Mouse (Mus musculus) spleen, adult 2 months (tissue): ENCODE results near the gene Cyp2w1. TPM values are rescaled to one million over a fixed set of nuclear protein-coding genes. Genes with fewer than 3 reads are reported as not detected.

Experiments used
- DNase-seq, 2 experiments: peaks; one replicate each; pipeline versions ENCODE4 v3.0.0 to v3.0.0-alpha.2; 2012 to 2021; ENCODE audit warnings: low spot score in 2 of 2, low read depth in 1 of 2
- H3K27ac ChIP-seq: fragments of 200-500 bp; 2 replicates; pipeline ENCODE4 v1.5.1; 2012; ENCODE audit warnings: low read length, inconsistent platforms; ENCODE audit not compliant: insufficient read depth
- H3K27me3 ChIP-seq: fragments of 200-500 bp; 2 replicates; pipeline ENCODE4 v1.6.1; 2012; ENCODE audit warnings: mild to moderate bottlenecking, moderate library complexity, low read length, inconsistent platforms; ENCODE audit not compliant: control insufficient read depth, insufficient read depth
- H3K36me3 ChIP-seq: fragments of 200-500 bp; 2 replicates; pipeline ENCODE4 v1.6.1; 2012; ENCODE audit warnings: mild to moderate bottlenecking, low read length, inconsistent platforms; ENCODE audit not compliant: control insufficient read depth, insufficient read depth
- H3K4me1 ChIP-seq: fragments of 200-500 bp; 2 replicates; pipeline ENCODE4 v1.6.1; 2011; ENCODE audit warnings: inconsistent platforms; ENCODE audit not compliant: control insufficient read depth, insufficient read depth, insufficient read length
- H3K4me3 ChIP-seq: fragments of 200-500 bp; 2 replicates; pipeline ENCODE4 v1.5.1; 2011; ENCODE audit warnings: mild to moderate bottlenecking, inconsistent platforms; ENCODE audit not compliant: insufficient read depth, insufficient read length; ENCODE audit errors: extremely low read depth
- CTCF ChIP-seq: fragments of 200-500 bp; IDR thresholded peaks from 2 replicates; pipeline ENCODE4 v1.5.1; 2011; ENCODE audit warnings: mild to moderate bottlenecking, inconsistent platforms; ENCODE audit not compliant: insufficient read depth, insufficient read length, insufficient replicate concordance; ENCODE audit errors: extremely low read depth
- POLR2A ChIP-seq: fragments of 200-500 bp; IDR thresholded peaks from 2 replicates; pipeline ENCODE4 v1.6.1; 2011; ENCODE audit warnings: low read depth, low read length, inconsistent platforms
- WGBS: fragments of 180-500 bp; shearing (Covaris S2); methylation state at CpG from one replicate; pipeline ENCODE4 v1.1.7; 2018; 5-methylcytosine and 5-hydroxymethylcytosine counted together
- polyA plus RNA-seq: library from polyadenylated mRNA; depleted of rRNA; stranded (reverse); fragments of >200 nt; gene quantifications from 2 replicates; pipeline ENCODE4 v1.2.3, GENCODE M21; 2012

Gene Cyp2w1
- polyA plus RNA-seq, 1 experiment = not detected

GRCm38 (mm10) chr5:139370336-139370735, 17.9 kb downstream of the Cyp2w1 start:
- Histone ChIP-seq H3K27ac (peak overlapping the region; percentile 10; the same call in 1 of the 2 replicates), H3K4me3 (no peak overlapping the region), H3K4me1 (peaks cover 43% of the 10 kb centered on the region), H3K27me3 (no peaks in the 10 kb centered on the region), H3K36me3 (no peaks in the 10 kb centered on the region)
- WGBS = 89% methylated on average over 6 of the region's 6 CpGs
- TF ChIP-seq CTCF (no peak), POLR2A (no peak)
- DNase-seq = no peak

GRCm38 (mm10) chr5:139371118-139371517, 18.7 kb downstream of the Cyp2w1 start:
- TF ChIP-seq CTCF (no peak), POLR2A (no peak)
- Histone ChIP-seq H3K36me3 (no peaks in the 10 kb centered on the region), H3K27ac (peak overlapping the region; percentile 91), H3K27me3 (no peaks in the 10 kb centered on the region), H3K4me3 (peak overlapping the region; percentile 89; the same call in 1 of the 2 replicates), H3K4me1 (peaks cover 40% of the 10 kb centered on the region)
- WGBS = 77% methylated on average over 5 of the region's 5 CpGs
- DNase-seq = no peak

- Histone ChIP-seq H3K4me1 (peaks cover 33% of the 10 kb centered on the region), H3K36me3 (no peaks in the 10 kb centered on the region), H3K27me3 (no peaks in the 10 kb centered on the region), H3K27ac (peak overlapping the region; percentile 91), H3K4me3 (peak overlapping the region; percentile 89)
- TF ChIP-seq CTCF = no peak
- TF ChIP-seq POLR2A = peak; percentile 85
- peak; percentile 80 to 89 for DNase-seq
- WGBS = 2% methylated on average over 39 of the region's 39 CpGs
Observed at GRCm38 (mm10) chr5:139371631-139372401, 19.4 kb downstream of the Cyp2w1 start.

GRCm38 (mm10) chr5:139373126-139373525, 20.7 kb downstream of the Cyp2w1 start:
- Histone ChIP-seq H3K36me3 (no peaks in the 10 kb centered on the region), H3K4me3 (no peak overlapping the region), H3K27ac (no peak overlapping the region), H3K27me3 (no peaks in the 10 kb centered on the region), H3K4me1 (peaks cover 31% of the 10 kb centered on the region; the same call in 1 of the 2 replicates)
- DNase-seq = no peak
- 63% methylated on average over 3 of the region's 3 CpGs for WGBS
- TF ChIP-seq POLR2A = no peak
- no peak for TF ChIP-seq CTCF

GRCm38 (mm10) chr5:139373889-139374444, 21.6 kb downstream of the Cyp2w1 start:
- no peak overlapping the region for H3K27ac ChIP-seq
- 66% methylated on average over 6 of the region's 6 CpGs for WGBS
- peaks cover 26% of the 10 kb centered on the region; the same call in 1 of the 2 replicates for H3K4me1 ChIP-seq
- DNase-seq = no peak
- H3K36me3 ChIP-seq = no peaks in the 10 kb centered on the region
- TF ChIP-seq POLR2A (no peak), CTCF (no peak)
- no peak overlapping the region for H3K4me3 ChIP-seq
- H3K27me3 ChIP-seq = no peaks in the 10 kb centered on the region

GRCm38 (mm10) chr5:139374841-139375240, 22.4 kb downstream of the Cyp2w1 start:
- Histone ChIP-seq H3K4me1 (peaks cover 26% of the 10 kb centered on the region; the same call in 1 of the 2 replicates), H3K27me3 (no peaks in the 10 kb centered on the region), H3K4me3 (no peak overlapping the region), H3K36me3 (no peaks in the 10 kb centered on the region), H3K27ac (no peak overlapping the region)
- DNase-seq = no peak
- TF ChIP-seq POLR2A (no peak), CTCF (no peak)
- 90% methylated on average over 2 of the region's 2 CpGs for WGBS
